Mouse (Mus musculus) gastrocnemius, adult 2 months (tissue): Measurements from ENCODE around the gene Spata2. TPM values are rescaled to one million over a fixed set of nuclear protein-coding genes. Genes with fewer than 3 reads are reported as not detected.
A peak's percentile ranks its signal among the peaks of the same experiment; 100 is the strongest.

ENCODE experiments used
- DNase-seq: peaks from one replicate; pipeline ENCODE4 v3.0.0; 2022
- H3K27ac ChIP-seq: fragments of 200-600 bp; 2 replicates; pipeline ENCODE4 v1.8.1; 2022; ENCODE audit warnings: mild to moderate bottlenecking
- H3K4me3 ChIP-seq: fragments of 200-600 bp; 2 replicates; pipeline ENCODE4 v1.8.1; 2022; ENCODE audit warnings: mild to moderate bottlenecking, moderate library complexity
- CTCF ChIP-seq: fragments of 200-600 bp; IDR thresholded peaks from 2 replicates; pipeline ENCODE4 v1.8.1; 2022; ENCODE audit warnings: antibody characterized with exemption, mild to moderate bottlenecking, moderate library complexity
- intact Hi-C: fragments of 180-260 bp; cut with DNase I; formaldehyde crosslinking; loops from one replicate; pipeline ENCODE4 v1.15.1; 2025
- total RNA-seq, 2 experiments: library from RNA; stranded (reverse); gene quantifications; 2 replicates each; pipeline ENCODE4 v1.2.3; 2021

Spata2 gene
- total RNA-seq, 2 experiments from 2014 or later: 18.4 to 18.9 TPM

- TF ChIP-seq CTCF: no peak
- peak; percentile 15 for DNase-seq
- Histone ChIP-seq H3K27ac (peak overlapping the region; percentile 16; the same call in 1 of the 2 replicates), H3K4me3 (no peak overlapping the region)
- intact Hi-C loops: no loop called here
Observed at GRCm38 (mm10) chr2:167506546-167507260, 14.0 kb upstream of the Spata2 start.

- peak overlapping the region; percentile 97 for H3K27ac ChIP-seq
- peak overlapping the region; percentile 90 for H3K4me3 ChIP-seq
- intact Hi-C loops: no loop called here
- no peak for TF ChIP-seq CTCF
- peak; percentile 14 for DNase-seq
Observed at GRCm38 (mm10) chr2:167505127-167505526, 12.4 kb upstream of the Spata2 start.

- TF ChIP-seq CTCF: no peak
- H3K27ac ChIP-seq: peak overlapping the region; percentile 97
- intact Hi-C loops: no loop called here
- DNase-seq: peak; percentile 67
- H3K4me3 ChIP-seq: peak overlapping the region; percentile 90
Observed at GRCm38 (mm10) chr2:167503896-167504349, 11.2 kb upstream of the Spata2 start.

- intact Hi-C loops: no loop called here
- peak; percentile 21; the same call in 1 of the 2 replicates for TF ChIP-seq CTCF
- peak overlapping the region; percentile 97 for H3K27ac ChIP-seq
- DNase-seq: peak; percentile 92
- peak overlapping the region; percentile 90 for H3K4me3 ChIP-seq
Observed at GRCm38 (mm10) chr2:167503253-167503895, 10.7 kb upstream of the Spata2 start.

GRCm38 (mm10) chr2:167502554-167503252 is 10.0 kb upstream of the Spata2 start:
- Histone ChIP-seq H3K27ac (peak overlapping the region; percentile 97), H3K4me3 (peak overlapping the region; percentile 90)
- no peak for TF ChIP-seq CTCF
- peak; percentile 17 for DNase-seq
- intact Hi-C loops: no loop called here

GRCm38 (mm10) chr2:167497272-167497671 is 4.6 kb upstream of the Spata2 start:
- H3K4me3 ChIP-seq: no peak overlapping the region
- intact Hi-C loops: no loop called here
- no peak for DNase-seq
- no peak overlapping the region for H3K27ac ChIP-seq
- peak; percentile 66 for TF ChIP-seq CTCF

- Histone ChIP-seq H3K27ac (no peak overlapping the region), H3K4me3 (no peak overlapping the region)
- intact Hi-C loops: no loop called here
- no peak for DNase-seq
- no peak for TF ChIP-seq CTCF
Observed at GRCm38 (mm10) chr2:167496437-167496836, 3.8 kb upstream of the Spata2 start.

GRCm38 (mm10) chr2:167491757-167492708 is 654 bp downstream of the Spata2 start, which contains the start of gene Rnf114:
Gene Rnf114, plus strand, starts transcription at chr2:167492645.
- DNase-seq: no peak
- peak within 1 kb of the TSS; percentile 96 for H3K27ac ChIP-seq
- no peak for TF ChIP-seq CTCF
- intact Hi-C loops: no loop called here
- peak within 1 kb of the TSS; percentile 92 for H3K4me3 ChIP-seq

- Histone ChIP-seq H3K4me3 (peak overlapping the region; percentile 92), H3K27ac (peak overlapping the region; percentile 96)
- no peak for TF ChIP-seq CTCF
- no peak for DNase-seq
- intact Hi-C loops: no loop called here
Observed at GRCm38 (mm10) chr2:167490813-167491525, 1.7 kb downstream of the Spata2 start.

- intact Hi-C loops: no loop called here
Observed at GRCm38 (mm10) chr2:167487994-167488393, 4.7 kb downstream of the Spata2 start.

GRCm38 (mm10) chr2:167487551-167487950 is 5.1 kb downstream of the Spata2 start:
- no peak overlapping the region for H3K4me3 ChIP-seq
- DNase-seq: no peak
- peak overlapping the region; percentile 86; the same call in 1 of the 2 replicates for H3K27ac ChIP-seq
- no peak for TF ChIP-seq CTCF
- intact Hi-C loops: no loop called here

More at GRCm38 (mm10) chr2:167487994-167488393, 4.7 kb downstream of the Spata2 start:
- peak overlapping the region; percentile 31; the same call in 1 of the 2 replicates for H3K27ac ChIP-seq
- no peak for DNase-seq
- no peak overlapping the region for H3K4me3 ChIP-seq
- no peak for TF ChIP-seq CTCF
